Mouse (Mus musculus) MEL (cell line): ENCODE results near the gene Prickle1. TPM values are rescaled to one million over a fixed set of nuclear protein-coding genes. Genes with fewer than 3 reads are reported as not detected.

Experiments
- DNase-seq: peaks from one replicate; pipeline ENCODE4 v3.0.0; 2011; ENCODE audit warnings: low read depth, low spot score
- H3K27ac ChIP-seq: 2 replicates; pipeline ENCODE4 v1.5.1; 2012; ENCODE audit warnings: low read depth, mild to moderate bottlenecking, control low read depth, low read length, moderate library complexity; ENCODE audit not compliant: control insufficient read depth
- H3K27me3 ChIP-seq, 2 experiments: fragments of 150-350 bp in 1 of 2; sonication (generic) in 1 of 2; 2 replicates each; pipeline ENCODE4 v1.6.1; 2012; ENCODE audit warnings: low read length in 2 of 2, mild to moderate bottlenecking in 2 of 2, improper control_type of control experiment in 1 of 2, moderate library complexity in 1 of 2; ENCODE audit not compliant: insufficient read depth in 2 of 2, control insufficient read depth in 1 of 2
- H3K36me3 ChIP-seq, 2 experiments: 2 replicates each; pipeline ENCODE4 v1.6.1; 2012 to 2014; ENCODE audit warnings: low read length in 2 of 2, improper control_type of control experiment in 1 of 2, inconsistent platforms in 1 of 2, mild to moderate bottlenecking in 1 of 2; ENCODE audit not compliant: insufficient read depth in 2 of 2, control insufficient read depth in 1 of 2
- H3K4me1 ChIP-seq, 2 experiments: fragments of 150-350 bp in 1 of 2; sonication (generic) in 1 of 2; 2 replicates each; pipeline ENCODE4 v1.6.1; 2012; ENCODE audit warnings: low read length in 2 of 2, improper control_type of control experiment in 1 of 2, mild to moderate bottlenecking in 1 of 2; ENCODE audit not compliant: insufficient read depth in 2 of 2, control insufficient read depth in 1 of 2
- H3K4me3 ChIP-seq, 2 experiments: fragments of 150-350 bp in 1 of 2; sonication (generic) in 1 of 2; 2 replicates each; pipeline ENCODE4 v1.5.1; 2012; ENCODE audit warnings: low read depth in 2 of 2, low read length in 2 of 2, mild to moderate bottlenecking in 2 of 2, moderate library complexity in 2 of 2, control low read depth in 1 of 2, improper control_type of control experiment in 1 of 2; ENCODE audit not compliant: control insufficient read depth in 1 of 2, insufficient read depth in 1 of 2
- H3K79me2 ChIP-seq: 2 replicates; pipeline ENCODE4 v1.6.1; 2012; ENCODE audit warnings: mild to moderate bottlenecking, low read length, moderate library complexity; ENCODE audit not compliant: control insufficient read depth, poor library complexity, insufficient read depth
- H3K9ac ChIP-seq: 2 replicates; pipeline ENCODE4 v1.6.1; 2012; ENCODE audit warnings: low read depth, mild to moderate bottlenecking, control low read depth, low read length, moderate library complexity; ENCODE audit not compliant: control insufficient read depth, poor library complexity, severe bottlenecking
- H3K9me3 ChIP-seq: fragments of 150-350 bp; sonication (generic); replicated peaks from 2 replicates; pipeline ENCODE4 v1.6.1; 2012; ENCODE audit warnings: mild to moderate bottlenecking, low read length, improper control_type of control experiment, moderate library complexity; ENCODE audit not compliant: insufficient read depth
- CHD1 ChIP-seq: IDR thresholded peaks from 2 replicates; pipeline ENCODE4 v1.6.1; 2012; ENCODE audit warnings: low read depth, mild to moderate bottlenecking, inconsistent platforms, low read length, improper control_type of control experiment
- CHD2 ChIP-seq: IDR thresholded peaks from 2 replicates; pipeline ENCODE4 v1.6.1; 2011; ENCODE audit warnings: low read length, improper control_type of control experiment
- CTCF ChIP-seq, 3 experiments: IDR thresholded peaks in 2 of 3; conservative IDR thresholded peaks in 1 of 3; 2 replicates each; pipeline ENCODE4 v1.5.1; 2011 to 2012; ENCODE audit warnings: low read length in 3 of 3, low read depth in 2 of 3, mild to moderate bottlenecking in 2 of 3, improper control_type of control experiment in 1 of 3, inconsistent platforms in 1 of 3, mixed read lengths in 1 of 3, moderate library complexity in 1 of 3; ENCODE audit not compliant: control insufficient read depth in 1 of 3, insufficient read depth in 1 of 3, poor library complexity in 1 of 3, severe bottlenecking in 1 of 3
- ELF1 ChIP-seq: IDR thresholded peaks from 2 replicates; pipeline ENCODE4 v1.6.1; 2014; ENCODE audit warnings: low read depth, mild to moderate bottlenecking, inconsistent platforms, low read length, improper control_type of control experiment, moderate library complexity
- GABPA ChIP-seq: IDR thresholded peaks from 2 replicates; pipeline ENCODE4 v1.6.1; 2012; ENCODE audit warnings: low read depth, mild to moderate bottlenecking, inconsistent platforms, low read length, improper control_type of control experiment, moderate library complexity
- GATA1 ChIP-seq: IDR thresholded peaks from 2 replicates; pipeline ENCODE4 v1.6.1; 2011; ENCODE audit warnings: low read depth, low read length, improper control_type of control experiment
- HCFC1 ChIP-seq: IDR thresholded peaks from 2 replicates; pipeline ENCODE4 v1.6.1; 2012; ENCODE audit warnings: low read depth, mild to moderate bottlenecking, inconsistent platforms, low read length, improper control_type of control experiment, moderate library complexity
- JUND ChIP-seq: IDR thresholded peaks from 2 replicates; pipeline ENCODE4 v1.6.1; 2011; ENCODE audit warnings: low read depth, mild to moderate bottlenecking, improper control_type of control experiment, low read length
- KAT2A ChIP-seq: conservative IDR thresholded peaks from 2 replicates; pipeline ENCODE4 v1.6.1; 2012; ENCODE audit warnings: low read depth, low read length, improper control_type of control experiment, inconsistent platforms
- MAX ChIP-seq: IDR thresholded peaks from 2 replicates; pipeline ENCODE4 v1.6.1; 2011; ENCODE audit warnings: low read length, improper control_type of control experiment
- MEF2A ChIP-seq: IDR thresholded peaks from 2 replicates; pipeline ENCODE4 v1.6.1; 2014; ENCODE audit warnings: low read depth, mild to moderate bottlenecking, inconsistent platforms, low read length, improper control_type of control experiment; ENCODE audit not compliant: poor library complexity, insufficient replicate concordance, severe bottlenecking; ENCODE audit errors: extremely low read depth
- MXI1 ChIP-seq: IDR thresholded peaks from 2 replicates; pipeline ENCODE4 v1.6.1; 2011; ENCODE audit warnings: mild to moderate bottlenecking, low read depth, low read length, improper control_type of control experiment
- NELFE ChIP-seq: IDR thresholded peaks from 2 replicates; pipeline ENCODE4 v1.6.1; 2011; ENCODE audit warnings: low read depth, low read length, improper control_type of control experiment
- NRF1 ChIP-seq: IDR thresholded peaks from 2 replicates; pipeline ENCODE4 v1.6.1; 2014; ENCODE audit warnings: low read depth, mild to moderate bottlenecking, inconsistent platforms, low read length, improper control_type of control experiment, moderate library complexity; ENCODE audit not compliant: poor library complexity, insufficient read depth, severe bottlenecking
- POLR2A ChIP-seq, 2 experiments: IDR thresholded peaks; 2 replicates each; pipeline ENCODE4 v1.6.1; 2011 to 2012; ENCODE audit warnings: low read length in 2 of 2, mild to moderate bottlenecking in 2 of 2, control low read depth in 1 of 2, improper control_type of control experiment in 1 of 2, low read depth in 1 of 2, moderate library complexity in 1 of 2; ENCODE audit not compliant: control insufficient read depth in 1 of 2, insufficient read depth in 1 of 2, poor library complexity in 1 of 2
- POLR2AphosphoS2 ChIP-seq: IDR thresholded peaks from 2 replicates; pipeline ENCODE4 v1.6.1; 2011; ENCODE audit warnings: low read length, improper control_type of control experiment
- POLR2AphosphoS5 ChIP-seq: IDR thresholded peaks from 2 replicates; pipeline ENCODE4 v1.6.1; 2012; ENCODE audit warnings: low read depth, borderline replicate concordance, mild to moderate bottlenecking, inconsistent platforms, low read length, moderate library complexity, mixed read lengths
- RCOR1 ChIP-seq: IDR thresholded peaks from 2 replicates; pipeline ENCODE4 v1.6.1; 2012; ENCODE audit warnings: low read depth, mild to moderate bottlenecking, inconsistent platforms, low read length, improper control_type of control experiment
- SMC3 ChIP-seq: IDR thresholded peaks from 2 replicates; pipeline ENCODE4 v1.6.1; 2011; ENCODE audit warnings: low read depth, low read length, improper control_type of control experiment
- TBP ChIP-seq: IDR thresholded peaks from 2 replicates; pipeline ENCODE4 v1.8.0; 2011; ENCODE audit warnings: low read depth, low read length, improper control_type of control experiment
- TCF12 ChIP-seq: IDR thresholded peaks from 2 replicates; pipeline ENCODE4 v1.6.1; 2014; ENCODE audit warnings: low read depth, mild to moderate bottlenecking, inconsistent platforms, low read length, improper control_type of control experiment, moderate library complexity
- USF1 ChIP-seq: IDR thresholded peaks from 2 replicates; pipeline ENCODE4 v1.6.1; 2014; ENCODE audit warnings: low read depth, mild to moderate bottlenecking, inconsistent platforms, low read length, improper control_type of control experiment, moderate library complexity
- ZC3H11A ChIP-seq: IDR thresholded peaks from 2 replicates; pipeline ENCODE4 v1.6.1; 2012; ENCODE audit warnings: low read depth, mild to moderate bottlenecking, inconsistent platforms, low read length, improper control_type of control experiment
- ZKSCAN1 ChIP-seq: IDR thresholded peaks from 2 replicates; pipeline ENCODE4 v1.6.1; 2012; ENCODE audit warnings: low read depth, mild to moderate bottlenecking, inconsistent platforms, low read length, improper control_type of control experiment, moderate library complexity
- ZMIZ1 ChIP-seq: IDR thresholded peaks from 2 replicates; pipeline ENCODE4 v1.6.1; 2012; ENCODE audit warnings: low read depth, mild to moderate bottlenecking, inconsistent platforms, low read length, improper control_type of control experiment, moderate library complexity
- ZNF384 ChIP-seq: IDR thresholded peaks from 2 replicates; pipeline ENCODE4 v1.6.1; 2012; ENCODE audit warnings: low read depth, mild to moderate bottlenecking, inconsistent platforms, low read length, improper control_type of control experiment
- polyA plus RNA-seq, 2 experiments: library from polyadenylated mRNA; stranded (reverse) in 1 of 2; unstranded in 1 of 2; fragments of >175 nt in 1 of 2; fragments of >200 nt in 1 of 2; gene quantifications; 2 replicates each; pipeline versions ENCODE4 v1.2.1 to v1.2.4; 2012; ENCODE audit warnings: low replicate concordance in 2 of 2, low read depth in 1 of 2; ENCODE audit not compliant: insufficient read length in 2 of 2, insufficient read depth in 1 of 2, missing spikeins in 1 of 2
- total RNA-seq: library from RNA; depleted of rRNA; stranded (reverse); fragments of 300-350 nt; gene quantifications from 2 replicates; pipeline ENCODE4 v1.2.3, GENCODE M21; 2012

Prickle1 gene
- total and polyA plus RNA-seq, 3 experiments, result 0.08 TPM; not detected in 2

DNA sequence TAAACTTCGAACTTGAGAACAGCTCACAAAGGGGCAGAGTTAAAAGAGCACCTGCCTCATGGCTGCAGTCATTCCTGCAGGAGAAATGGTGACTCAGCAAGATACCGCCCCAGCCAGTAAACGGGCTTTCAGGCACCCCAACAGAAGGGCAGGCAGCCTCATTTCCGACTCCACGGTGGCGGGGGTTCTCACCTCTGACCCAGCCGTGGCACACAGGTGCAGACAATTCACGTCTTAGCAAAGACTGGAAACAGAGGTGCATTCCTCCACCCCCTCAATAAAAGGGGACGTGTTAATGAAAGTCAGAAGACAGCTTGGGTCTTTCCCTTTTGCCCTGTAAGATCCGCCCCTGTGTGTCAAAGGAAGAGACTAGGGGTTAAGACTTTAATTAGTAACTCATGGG, 81.8 kb downstream of the Prickle1 start:
- no peaks in the 10 kb centered on the region for H3K79me2 ChIP-seq
- H3K9ac ChIP-seq, result no peak overlapping the region
- no peaks in the 10 kb centered on the region for H3K9me3 ChIP-seq
- H3K27me3 ChIP-seq, result no peaks in the 10 kb centered on the region; a peak in 1 of 4 replicates
- H3K27ac ChIP-seq, result no peak overlapping the region
- H3K4me3 ChIP-seq, result no peak overlapping the region
- no peak for DNase-seq
- H3K36me3 ChIP-seq, result peaks cover 0 to 3% of the 10 kb centered on the region in 2 experiments; a peak in 1 of 4 replicates
- H3K4me1 ChIP-seq, result peaks cover 0 to 6% of the 10 kb centered on the region in 2 experiments; a peak in 2 of 4 replicates
- no peak for TF ChIP-seq CTCF (IDR thresholded peaks at IDR 0.05 in 2 of 3, conservative IDR thresholded peaks at IDR 0.05 in 1 of 3; ENCODE audit: control insufficient read depth in 1 of 3, insufficient read depth in 1 of 3, low read depth in 2 of 3, low read length in 3 of 3, poor library complexity in 1 of 3, severe bottlenecking in 1 of 3)
- TF ChIP-seq GABPA, result no peak
- TF ChIP-seq POLR2AphosphoS5, result no peak
- TF ChIP-seq NRF1, result no peak
- no peak for TF ChIP-seq ZMIZ1
- TF ChIP-seq ZNF384, result no peak
- no peak for TF ChIP-seq JUND
- TF ChIP-seq TCF12, result no peak
- no peak for TF ChIP-seq MXI1
- TF ChIP-seq RCOR1, result no peak
- no peak for TF ChIP-seq POLR2A (IDR thresholded peaks at IDR 0.05; ENCODE audit: control insufficient read depth in 1 of 2, insufficient read depth in 1 of 2, low read depth in 1 of 2, low read length in 2 of 2, poor library complexity in 1 of 2)
- no peak for TF ChIP-seq ZC3H11A
- no peak for TF ChIP-seq GATA1
- no peak for TF ChIP-seq HCFC1
- TF ChIP-seq CHD2, result no peak
- TF ChIP-seq POLR2AphosphoS2, result no peak
- TF ChIP-seq ZKSCAN1, result no peak
- TF ChIP-seq TBP, result no peak
- no peak for TF ChIP-seq USF1
- no peak for TF ChIP-seq CHD1

GRCm38 (mm10) chr15:93512437-93512836, 83.3 kb downstream of the Prickle1 start:
- no peak overlapping the region for H3K4me3 ChIP-seq
- no peaks in the 10 kb centered on the region for H3K79me2 ChIP-seq
- H3K27me3 ChIP-seq, result no peaks in the 10 kb centered on the region; a peak in 1 of 4 replicates
- no peak overlapping the region for H3K9ac ChIP-seq
- no peaks in the 10 kb centered on the region for H3K4me1 ChIP-seq
- no peak for TF ChIP-seq CTCF (IDR thresholded peaks at IDR 0.05 in 2 of 3, conservative IDR thresholded peaks at IDR 0.05 in 1 of 3; ENCODE audit: control insufficient read depth in 1 of 3, insufficient read depth in 1 of 3, low read depth in 2 of 3, low read length in 3 of 3, poor library complexity in 1 of 3, severe bottlenecking in 1 of 3)
- TF ChIP-seq GATA1, result no peak
- TF ChIP-seq SMC3, result no peak
- TF ChIP-seq CHD1, result no peak
- TF ChIP-seq MAX, result no peak
- TF ChIP-seq ELF1, result no peak
- no peak for TF ChIP-seq POLR2AphosphoS5
- TF ChIP-seq MEF2A, result no peak
- TF ChIP-seq NELFE, result no peak
- no peak for TF ChIP-seq USF1
- TF ChIP-seq POLR2A (IDR thresholded peaks at IDR 0.05; ENCODE audit: control insufficient read depth in 1 of 2, insufficient read depth in 1 of 2, low read depth in 1 of 2, low read length in 2 of 2, poor library complexity in 1 of 2), result no peak
- no peak for TF ChIP-seq KAT2A
- DNase-seq, result no peak
- H3K27ac ChIP-seq, result no peak overlapping the region
- no peaks in the 10 kb centered on the region for H3K9me3 ChIP-seq
- H3K36me3 ChIP-seq, result no peaks in the 10 kb centered on the region
